Mouse (Mus musculus) G1E (cell line): ENCODE measurements around the gene Sf1. TPM values are rescaled to one million over a fixed set of nuclear protein-coding genes. Genes with fewer than 3 reads are reported as not detected.

Source experiments
- ATAC-seq: 2 replicates; pipeline ENCODE4 v1.8.0; 2016; ENCODE audit warnings: mild to moderate bottlenecking; ENCODE audit not compliant: insufficient number of reproducible peaks, poor library complexity, low FRiP score, severe bottlenecking; ENCODE audit errors: extremely low read depth
- DNase-seq: peaks from one replicate; pipeline ENCODE4 v3.0.0; 2012; ENCODE audit warnings: low spot score
- H3K27me3 ChIP-seq: 2 replicates; pipeline ENCODE4 v1.6.1; 2012; ENCODE audit warnings: mild to moderate bottlenecking, low read length, inconsistent platforms; ENCODE audit not compliant: insufficient read depth
- H3K36me3 ChIP-seq: replicated peaks from 2 replicates; pipeline ENCODE3; 2012; ENCODE audit warnings: mild to moderate bottlenecking, inconsistent platforms
- H3K4me1 ChIP-seq: 2 replicates; pipeline ENCODE4 v1.6.1; 2012; ENCODE audit warnings: low read depth, low read length, inconsistent platforms, mixed read lengths; ENCODE audit not compliant: insufficient read depth
- H3K4me3 ChIP-seq: 2 replicates; pipeline ENCODE4 v1.5.1; 2012; ENCODE audit warnings: low read depth, mild to moderate bottlenecking, inconsistent platforms, low read length, moderate library complexity, mixed read lengths
- H3K9me3 ChIP-seq: replicated peaks from 2 replicates; pipeline ENCODE4 v1.6.1; 2012; ENCODE audit warnings: inconsistent platforms
- CTCF ChIP-seq: IDR thresholded peaks from 2 replicates; pipeline ENCODE4 v1.5.1; 2012; ENCODE audit warnings: low read depth, low read length, inconsistent platforms, mixed read lengths
- GATA1 ChIP-seq: IDR thresholded peaks from 2 replicates; pipeline ENCODE4 v1.6.1; 2012; ENCODE audit warnings: borderline replicate concordance, low read length, inconsistent platforms, mixed read lengths
- GATA2 ChIP-seq: IDR thresholded peaks from 2 replicates; pipeline ENCODE4 v1.6.1; 2012; ENCODE audit warnings: low read depth, low read length, inconsistent platforms, borderline replicate concordance
- POLR2AphosphoS5 ChIP-seq: IDR thresholded peaks from 2 replicates; pipeline ENCODE4 v1.6.1; 2012; ENCODE audit warnings: low read depth, low read length, inconsistent platforms; ENCODE audit not compliant: insufficient replicate concordance
- TAL1 ChIP-seq: conservative IDR thresholded peaks from 2 replicates; pipeline ENCODE4 v1.6.1; 2012; ENCODE audit warnings: low read depth, low read length, inconsistent platforms, mixed read lengths
- polyA plus RNA-seq: library from polyadenylated mRNA; stranded (reverse); fragments of >175 nt; gene quantifications from 2 replicates; pipeline ENCODE4 v1.2.3, GENCODE M21; 2012
- total RNA-seq, 2 experiments: library from RNA; stranded (forward) in 1 of 2; stranded (reverse) in 1 of 2; fragments of 200-1000 nt in 1 of 2; fragments of >200 nt in 1 of 2; fragmentation: Nextera tagmentation in 1 of 2; gene quantifications; 2 replicates each; pipeline ENCODE4 v1.2.3; 2014 to 2017

Sf1 gene
- total and polyA plus RNA-seq, 3 experiments, result 104 to 1,720 (median 511) TPM

- Histone ChIP-seq H3K27me3 (peaks cover 69% of the 10 kb centered on the region), H3K9me3 (no peaks in the 10 kb centered on the region), H3K4me3 (peak overlapping the region; percentile 40; the same call in 1 of the 2 replicates), H3K36me3 (no peaks in the 10 kb centered on the region), H3K4me1 (peaks cover 35% of the 10 kb centered on the region)
- peak; percentile 63 for TF ChIP-seq CTCF
- no peak for TF ChIP-seq POLR2AphosphoS5
- no peak for TF ChIP-seq GATA1
- TF ChIP-seq GATA2, result no peak
- no peak for TF ChIP-seq TAL1
- peak; percentile 54 for DNase-seq
- no peak for ATAC-seq
These were observed 37.8 kb downstream of the Sf1 start for GRCm38 (mm10) chr19:6401131-6401815.

GRCm38 (mm10) chr19:6401951-6402350 lies 38.5 kb downstream of the Sf1 start:
- TF ChIP-seq TAL1 (no peak), CTCF (no peak), POLR2AphosphoS5 (no peak), GATA1 (no peak), GATA2 (no peak)
- no peak overlapping the region for H3K4me3 ChIP-seq
- ATAC-seq (no peak), DNase-seq (no peak)
- H3K27me3 ChIP-seq, result peaks cover 76% of the 10 kb centered on the region
- H3K36me3 ChIP-seq, result no peaks in the 10 kb centered on the region
- H3K4me1 ChIP-seq, result peaks cover 35% of the 10 kb centered on the region
- H3K9me3 ChIP-seq, result no peaks in the 10 kb centered on the region

- Histone ChIP-seq H3K4me1 (peaks cover 32% of the 10 kb centered on the region), H3K36me3 (no peaks in the 10 kb centered on the region), H3K4me3 (no peak overlapping the region), H3K27me3 (peaks cover 74% of the 10 kb centered on the region), H3K9me3 (no peaks in the 10 kb centered on the region)
- DNase-seq, result no peak
- no peak for ATAC-seq
- TF ChIP-seq GATA1 (no peak), CTCF (no peak), TAL1 (no peak), GATA2 (no peak), POLR2AphosphoS5 (no peak)
These were observed 40.4 kb downstream of the Sf1 start for GRCm38 (mm10) chr19:6403869-6404268.

- DNase-seq (no peak), ATAC-seq (no peak)
- no peak overlapping the region for H3K4me3 ChIP-seq
- H3K36me3 ChIP-seq, result no peaks in the 10 kb centered on the region
- no peaks in the 10 kb centered on the region for H3K9me3 ChIP-seq
- H3K27me3 ChIP-seq, result peaks cover 60% of the 10 kb centered on the region
- TF ChIP-seq TAL1, result no peak
- H3K4me1 ChIP-seq, result peaks cover 25% of the 10 kb centered on the region
These were observed 41.9 kb downstream of the Sf1 start for GRCm38 (mm10) chr19:6405433-6405832.

GRCm38 (mm10) chr19:6407109-6407508 lies 43.6 kb downstream of the Sf1 start:
- Histone ChIP-seq H3K4me3 (no peak overlapping the region), H3K27me3 (peaks cover 45% of the 10 kb centered on the region), H3K9me3 (no peaks in the 10 kb centered on the region), H3K4me1 (peaks cover 11% of the 10 kb centered on the region), H3K36me3 (no peaks in the 10 kb centered on the region)
- no peak for DNase-seq
- TF ChIP-seq TAL1 (no peak), POLR2AphosphoS5 (no peak), CTCF (no peak), GATA2 (no peak), GATA1 (no peak)
- no peak for ATAC-seq

- no peaks in the 10 kb centered on the region for H3K36me3 ChIP-seq
- no peak overlapping the region for H3K4me3 ChIP-seq
- no peak for TF ChIP-seq TAL1
- TF ChIP-seq GATA2, result no peak
- TF ChIP-seq POLR2AphosphoS5, result no peak
- H3K9me3 ChIP-seq, result no peaks in the 10 kb centered on the region
- H3K27me3 ChIP-seq, result peaks cover 43% of the 10 kb centered on the region
- no peak for DNase-seq
- peaks cover 11% of the 10 kb centered on the region for H3K4me1 ChIP-seq
- no peak for ATAC-seq
These were observed 44.5 kb downstream of the Sf1 start for GRCm38 (mm10) chr19:6407816-6408510.
